Mouse (Mus musculus): ENCODE data around the gene Pdzd7.
A peak's percentile ranks its signal among the peaks of the same experiment; 100 is the strongest.

Gene Pdzd7

GRCm38 (mm10) chr19:45045651-45046050 lies at the start of gene Pdzd7:
Gene Pdzd7 (minus strand): TSS chr19:45045717.
- no peak for DNase-seq

DNA sequence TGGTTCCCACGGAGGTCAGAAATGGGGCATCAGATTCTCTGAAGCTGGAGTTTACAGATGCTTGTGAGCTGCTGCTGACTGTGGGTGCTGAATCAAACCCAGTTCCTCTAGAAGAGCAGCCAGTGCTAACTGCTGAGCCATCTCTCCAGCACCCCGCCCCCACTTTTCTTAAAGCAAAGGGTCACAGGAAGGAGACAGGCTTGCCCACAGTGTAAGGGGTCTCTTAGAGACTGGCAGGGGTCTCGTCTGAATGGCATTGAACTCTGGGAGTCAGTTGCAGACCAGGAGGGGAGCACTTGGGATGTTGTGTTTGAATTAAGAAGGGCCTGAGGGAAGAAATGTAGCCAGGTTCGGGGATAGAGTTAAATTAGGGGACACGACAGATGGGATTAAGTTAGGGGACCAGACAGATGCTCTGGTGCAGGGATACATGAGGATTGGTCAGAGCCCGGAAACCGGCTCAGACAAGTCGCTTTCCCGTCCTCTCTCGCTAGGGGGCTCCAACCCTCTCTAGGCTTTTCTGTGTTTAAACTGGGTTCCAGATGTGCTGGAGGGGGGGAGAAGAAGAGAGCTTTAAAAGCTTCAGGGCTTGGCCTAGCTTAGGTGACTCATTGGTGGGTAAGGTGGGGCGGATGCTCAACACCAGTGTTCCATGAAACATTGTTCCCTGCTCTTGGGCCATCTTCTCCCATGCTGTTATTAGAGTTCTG lies 36.5 kb upstream of the Pdzd7 start:
- peak in 1 of 2 experiments; percentile 61 for DNase-seq

DNA sequence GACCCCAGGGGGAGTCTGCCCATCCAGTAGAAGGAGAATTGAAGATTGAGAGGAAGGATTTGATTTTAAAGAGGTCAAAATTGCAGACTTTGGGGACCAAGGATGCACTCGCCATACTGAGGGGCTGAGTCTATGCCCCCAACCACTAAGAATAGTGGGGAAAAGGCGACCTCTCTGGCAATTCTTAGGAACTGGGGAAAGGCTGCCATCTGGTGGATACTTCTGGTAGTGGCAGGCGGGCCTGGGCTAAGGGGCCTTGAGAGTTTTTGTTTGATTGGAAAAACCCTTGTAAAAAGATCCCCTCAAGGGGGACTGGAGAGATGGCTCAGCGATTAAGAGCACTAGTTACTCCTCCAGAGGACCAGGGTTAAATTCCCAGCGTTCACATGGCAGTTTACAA lies 35.8 kb upstream of the Pdzd7 start:
- peak; percentile 32 to 75 for DNase-seq

DNA sequence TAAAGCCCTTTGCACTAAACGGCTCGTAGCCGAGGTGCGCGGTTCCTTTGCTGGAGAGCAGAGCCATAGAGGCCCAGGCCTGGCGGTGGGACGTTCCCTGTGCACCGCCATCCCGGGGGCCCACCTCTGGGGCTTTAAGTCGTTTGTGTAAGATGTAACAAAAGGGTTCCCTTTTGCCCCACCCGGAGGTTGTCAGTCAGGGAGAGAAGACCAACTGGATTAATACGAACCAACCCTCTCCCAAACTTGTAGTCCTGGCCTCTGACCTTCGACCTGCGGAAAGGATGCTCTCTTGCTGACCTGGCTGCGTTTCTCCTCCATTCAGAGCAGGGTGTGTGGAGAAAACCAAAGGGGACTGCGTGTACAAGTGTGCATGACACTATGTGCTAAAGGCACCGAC lies 35.2 kb upstream of the Pdzd7 start:
- DNase-seq, result no peak

- peak; percentile 56 to 62 for DNase-seq
These were observed 34.4 kb upstream of the Pdzd7 start for GRCm38 (mm10) chr19:45079769-45080515.

GRCm38 (mm10) chr19:45078971-45079764 lies 33.7 kb upstream of the Pdzd7 start:
- no peak for DNase-seq

GRCm38 (mm10) chr19:45077742-45078645 lies 32.5 kb upstream of the Pdzd7 start:
- no peak for DNase-seq

GRCm38 (mm10) chr19:45076586-45077510 lies 31.3 kb upstream of the Pdzd7 start:
- DNase-seq, result peak; percentile 25 to 65

GRCm38 (mm10) chr19:45076036-45076575 lies 30.6 kb upstream of the Pdzd7 start:
- no peak for DNase-seq

DNA sequence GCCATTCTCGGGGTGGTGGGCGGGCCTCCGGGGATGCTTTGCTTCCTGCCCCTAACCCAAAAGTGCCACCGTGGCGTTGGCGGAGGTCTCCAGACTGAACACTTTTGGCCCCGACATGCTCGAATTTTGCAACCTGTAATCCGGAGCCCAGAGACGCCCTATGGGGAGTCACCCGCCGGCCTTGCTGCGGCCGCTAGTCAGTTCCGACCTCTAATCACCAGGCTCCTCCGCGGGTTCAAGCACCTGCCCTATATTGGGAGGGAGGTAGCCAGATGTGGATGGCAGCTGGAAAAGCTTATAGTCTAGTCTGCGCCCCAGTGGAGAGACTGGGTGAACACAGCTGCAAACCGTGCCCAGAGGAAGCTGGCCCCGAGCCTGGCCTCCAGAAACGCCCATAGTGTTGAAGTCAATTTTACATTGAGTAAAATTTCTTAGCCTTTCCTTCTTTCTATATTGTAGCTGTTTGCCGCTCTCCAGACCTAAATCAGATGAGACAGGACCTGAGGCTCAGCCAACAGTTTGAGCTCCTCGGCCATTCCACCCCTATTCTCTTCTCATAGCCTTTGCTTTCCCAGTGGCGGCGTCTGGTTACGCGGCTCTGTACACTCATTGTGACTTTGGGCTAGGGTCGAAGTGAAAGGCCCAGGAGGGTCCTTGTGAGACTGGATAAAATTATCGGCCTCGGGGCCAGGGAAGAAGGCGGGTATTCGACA lies 30.0 kb upstream of the Pdzd7 start:
- no peak for DNase-seq

DNA sequence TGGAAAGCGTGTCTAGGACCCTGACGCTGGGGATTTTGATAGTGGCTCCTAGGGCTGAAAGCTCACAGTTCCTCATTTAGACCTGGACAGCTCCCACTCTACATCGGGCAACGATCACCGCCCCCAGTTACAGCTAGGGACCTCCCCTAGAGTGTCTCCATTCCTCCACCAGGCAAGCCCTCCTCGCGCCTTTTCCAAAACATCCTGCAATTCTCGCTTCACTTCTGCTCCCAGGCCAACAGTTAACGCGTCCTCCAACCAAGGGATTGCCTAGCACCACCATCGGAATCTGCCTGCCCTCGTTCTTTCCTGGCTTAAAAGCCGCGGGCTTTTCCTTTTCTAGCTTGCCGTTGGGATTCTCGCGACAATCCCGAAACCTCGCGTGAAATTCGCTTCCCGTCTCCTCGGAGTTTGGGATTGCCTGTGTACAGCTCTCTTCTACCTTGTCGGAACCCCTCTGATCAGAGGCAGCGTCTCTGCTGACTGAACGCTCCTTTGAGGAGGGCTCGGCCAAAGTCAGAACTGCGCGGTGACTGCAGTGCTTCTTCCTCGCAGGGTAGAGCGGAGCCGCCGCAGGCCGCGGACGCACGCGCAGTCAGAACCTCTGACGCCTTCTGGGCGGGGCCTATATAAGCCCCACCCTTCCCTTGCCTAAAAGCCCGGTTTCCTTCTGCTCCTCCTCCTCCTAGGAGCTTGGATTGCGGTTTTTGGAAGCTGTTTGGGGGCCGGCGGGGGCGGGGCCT lies 29.2 kb upstream of the Pdzd7 start, which contains the start of gene Kazald1:
Kazald1 (plus strand) TSS at position 662 of the 743 bp plus-strand sequence.
- DNase-seq, result peak; percentile 83 to 92

DNA sequence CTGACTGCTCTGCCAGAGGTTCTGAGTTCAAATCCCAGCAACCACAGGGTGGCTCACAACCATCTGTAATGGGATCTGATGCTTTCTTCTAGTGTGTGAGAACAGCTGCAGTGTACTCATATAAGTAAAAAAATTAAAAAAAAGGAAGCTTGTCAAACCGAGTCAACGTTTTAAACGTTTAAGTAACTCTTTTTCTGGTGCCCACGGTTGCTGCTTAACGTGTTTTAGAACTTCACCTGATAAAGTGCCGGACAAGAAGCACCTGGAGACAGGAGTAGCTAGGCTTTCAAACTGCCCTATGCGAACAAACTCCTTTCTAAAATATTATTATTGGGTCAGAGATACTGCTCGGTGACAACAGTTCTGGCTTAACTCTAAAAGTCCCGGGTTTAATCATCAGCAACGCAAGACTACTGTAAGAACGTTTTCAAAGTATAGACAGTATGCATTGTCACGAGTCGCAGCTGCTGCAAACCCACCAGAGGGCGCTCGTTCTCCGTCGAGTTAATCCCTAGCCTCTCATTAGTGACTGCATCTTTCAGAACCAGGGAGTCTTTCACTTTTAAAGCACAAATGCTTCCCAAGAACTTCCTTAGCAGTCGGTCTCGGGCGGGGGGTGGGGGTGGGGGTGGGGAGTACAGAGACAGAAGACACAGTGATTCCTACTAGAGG lies 28.5 kb upstream of the Pdzd7 start:
- peak; percentile 72 to 76 for DNase-seq

GRCm38 (mm10) chr19:45067758-45068510 lies 22.4 kb upstream of the Pdzd7 start:
- no peak for DNase-seq

GRCm38 (mm10) chr19:45067170-45067569 lies 21.7 kb upstream of the Pdzd7 start:
- DNase-seq, result no peak

GRCm38 (mm10) chr19:45065226-45065625 lies 19.7 kb upstream of the Pdzd7 start:
- DNase-seq, result no peak

- peak in 1 of 2 experiments; percentile 75 for DNase-seq
These were observed 18.2 kb upstream of the Pdzd7 start for GRCm38 (mm10) chr19:45063565-45064292.

DNA sequence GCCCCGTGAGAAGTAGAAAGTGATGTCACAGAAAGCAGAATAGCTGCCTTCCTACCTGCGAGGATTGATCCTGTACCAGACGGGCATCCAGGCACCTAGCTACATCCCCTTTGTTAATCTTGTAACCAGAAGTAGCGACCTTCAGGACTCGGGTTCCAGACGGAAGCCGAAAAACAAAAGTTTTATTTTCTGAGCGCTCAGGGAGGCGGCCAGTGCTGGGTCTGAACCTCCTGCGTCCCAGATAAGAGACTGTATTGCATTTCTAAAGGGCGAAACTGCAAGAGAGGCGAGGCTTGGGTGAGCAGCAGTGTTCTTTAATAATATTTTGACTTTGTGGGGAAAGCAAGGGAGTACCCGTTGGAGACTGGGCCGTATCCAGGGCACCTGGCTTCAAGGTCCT lies 13.3 kb upstream of the Pdzd7 start:
- DNase-seq, result no peak

Data from spleen, adult 18-20 months (tissue).